Mouse (Mus musculus): ENCODE measurements around the gene Nmnat1. TPM values are rescaled to one million over a fixed set of nuclear protein-coding genes. Genes with fewer than 3 reads are reported as not detected.
A peak's percentile ranks its signal among the peaks of the same experiment; 100 is the strongest.
"Not testable (repeated sequence)": the region's sequence is repeated elsewhere in the genome, so short reads cannot be mapped to it uniquely, and the experiment has no call there.

The Nmnat1 gene
- total and polyA plus RNA-seq, 3 experiments = 10.4 to 15.2 (median 14.2) TPM

DNA sequence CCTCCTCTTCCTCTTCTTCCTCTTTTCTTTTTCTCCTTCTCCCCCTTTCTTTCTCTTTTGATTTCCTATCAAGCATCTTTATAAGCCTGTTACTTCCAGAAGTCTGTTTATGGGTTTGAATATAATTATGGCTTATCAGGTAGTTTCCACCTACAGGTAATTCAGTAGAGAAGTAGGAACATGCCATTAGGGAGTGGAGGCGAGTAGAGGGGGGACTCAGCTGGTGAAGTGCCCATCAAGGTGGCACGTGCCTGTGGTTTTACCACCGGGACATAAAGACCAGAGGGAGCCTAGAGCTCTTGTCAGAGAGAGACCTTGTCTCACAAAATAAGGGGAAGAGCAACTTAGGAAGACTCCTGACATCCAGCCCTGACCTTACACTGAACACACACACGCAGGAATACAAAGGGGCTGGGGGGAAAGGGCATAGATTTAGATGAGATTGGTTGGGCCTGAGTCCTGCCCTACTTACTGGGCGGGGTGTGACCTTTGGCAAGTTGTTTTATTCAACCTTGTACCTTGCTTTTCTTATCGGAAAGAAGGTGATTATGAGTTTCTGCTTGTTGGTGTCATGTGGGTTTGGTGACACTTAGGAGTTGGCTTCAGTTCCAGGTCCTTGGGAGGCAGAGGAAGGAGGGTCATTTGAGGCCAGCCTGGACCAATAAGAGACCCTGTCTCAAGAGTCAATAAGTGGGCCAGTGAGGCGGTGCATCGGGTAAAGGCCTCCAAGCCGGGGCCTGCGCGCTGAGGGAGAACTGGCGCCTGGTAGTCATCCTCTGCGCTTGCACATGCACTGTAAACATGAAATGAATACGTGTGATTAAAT, 4.6 kb upstream of the Nmnat1 start:
- DNase-seq = no peak

DNA sequence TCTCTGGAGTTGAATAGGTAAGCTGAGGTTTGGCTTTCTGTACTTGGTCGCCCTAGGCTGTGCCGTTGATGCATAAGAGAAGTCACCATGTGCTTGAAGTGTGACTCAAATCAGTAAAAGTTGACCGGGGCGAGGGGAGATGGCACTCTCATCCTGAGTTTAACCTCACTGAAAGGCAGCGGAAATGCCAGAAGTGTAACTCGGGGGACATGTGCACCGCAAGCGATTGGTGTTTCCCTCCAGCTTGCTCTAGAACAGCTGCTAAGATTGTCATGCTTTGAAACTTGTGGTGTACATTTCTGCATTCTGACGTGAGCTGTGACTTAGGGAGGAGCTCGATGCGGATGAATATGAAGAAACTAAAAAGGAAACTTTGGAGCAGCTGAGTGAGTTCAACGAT, 2.7 kb upstream of the Nmnat1 start:
- DNase-seq = no peak

DNA sequence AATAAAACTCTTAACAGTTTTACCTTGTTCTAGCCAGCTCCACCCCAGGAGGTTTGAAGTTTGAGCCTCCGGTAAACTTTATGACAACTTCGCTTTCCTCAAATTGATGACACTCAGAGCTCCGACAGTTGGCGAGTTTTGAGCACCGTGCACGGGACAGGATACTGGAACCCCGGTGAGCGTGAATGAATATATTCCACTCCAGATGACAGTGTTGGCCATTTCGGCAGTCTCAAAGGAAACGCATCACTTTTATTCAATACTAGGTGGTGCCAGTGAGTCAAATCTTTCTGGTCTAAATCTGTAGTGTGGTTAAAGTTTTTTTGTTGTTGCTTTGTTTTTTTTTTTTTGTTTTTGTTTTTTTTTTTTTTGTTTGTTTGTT, 814 bp upstream of the Nmnat1 start:
- peak; percentile 31 for DNase-seq

DNA sequence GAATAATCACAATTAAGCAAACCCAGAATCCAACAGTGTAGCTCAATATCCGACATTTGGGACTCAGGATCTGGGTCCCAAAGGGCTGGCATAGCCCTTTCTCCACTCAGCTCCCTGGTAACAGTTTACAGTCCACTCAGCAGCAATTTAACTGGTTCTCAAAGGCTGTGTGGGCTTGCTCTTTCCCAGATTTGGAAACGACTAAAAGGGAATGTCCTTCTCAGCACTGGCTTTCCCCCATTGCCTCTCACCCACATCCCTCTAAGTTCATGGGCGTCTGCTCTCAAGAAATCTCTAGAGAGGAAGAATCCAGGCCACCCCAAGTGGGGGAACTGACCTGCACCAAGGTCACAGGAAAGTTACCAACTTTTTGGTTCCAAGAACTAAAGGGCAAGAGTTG, 436 bp downstream of the Nmnat1 start:
- no peak for DNase-seq

DNA sequence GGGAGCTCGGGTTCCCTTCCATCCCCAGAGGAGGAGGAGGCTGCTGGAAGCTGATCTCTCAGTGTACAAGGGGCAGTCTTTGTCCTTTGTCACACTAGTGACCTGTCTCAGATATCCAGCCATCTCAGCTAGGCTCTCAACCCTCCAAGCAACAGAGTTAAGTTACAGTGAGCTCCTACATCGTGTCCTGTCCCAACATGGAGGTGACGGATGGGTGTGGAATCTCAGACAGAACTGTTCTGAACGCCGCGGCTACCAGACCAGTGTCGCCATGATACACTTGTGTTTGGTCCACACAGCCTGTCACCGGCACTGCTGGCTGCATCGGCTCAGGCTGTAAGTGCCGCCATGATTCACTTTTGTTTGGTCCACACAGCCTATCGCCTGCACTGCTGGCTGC, 7.9 kb downstream of the Nmnat1 start, which contains the start of gene Tmem274:
Tmem274 (plus strand) TSS at position 301 of the 400 bp plus-strand sequence.
- no peak for DNase-seq

DNA sequence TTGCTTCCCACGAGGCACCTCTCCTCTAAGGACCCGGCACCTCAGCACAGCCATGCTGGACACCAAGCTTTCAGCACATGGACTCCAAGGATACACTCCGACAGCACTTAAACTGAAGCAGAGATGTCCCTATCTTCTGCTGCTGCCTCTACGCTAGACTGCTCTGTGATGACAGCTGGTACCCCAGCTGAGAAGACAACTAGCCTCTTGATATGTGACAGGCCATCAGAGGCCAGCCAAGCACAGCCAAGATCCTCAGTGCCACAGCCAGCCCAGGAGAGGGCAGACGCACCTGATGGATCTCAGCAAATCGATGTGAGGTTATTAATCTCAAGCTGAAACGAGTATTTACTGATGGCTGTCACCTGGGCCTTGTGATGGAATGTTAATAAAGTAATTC, 9.9 kb downstream of the Nmnat1 start:
- no peak for DNase-seq

DNA sequence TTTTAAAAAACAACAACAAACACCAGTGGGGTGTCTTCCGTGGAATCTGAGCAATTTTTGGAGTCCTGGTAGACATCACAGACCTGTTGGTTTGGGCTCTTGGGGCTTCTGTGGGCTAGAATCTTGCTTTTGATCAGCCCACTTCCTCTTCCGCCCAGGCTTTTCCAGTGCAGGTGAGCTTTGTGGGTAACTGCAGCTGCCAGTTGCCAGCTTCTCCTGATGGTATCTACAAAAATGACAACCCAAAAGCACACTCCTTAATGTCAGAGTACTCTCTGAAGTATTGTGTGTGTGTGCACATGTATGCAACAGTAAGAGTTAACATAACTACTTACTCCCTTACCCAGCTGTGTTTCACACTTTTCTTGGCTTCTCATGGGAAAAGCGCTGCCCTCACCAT, 15.4 kb downstream of the Nmnat1 start:
- DNase-seq = no peak

DNA sequence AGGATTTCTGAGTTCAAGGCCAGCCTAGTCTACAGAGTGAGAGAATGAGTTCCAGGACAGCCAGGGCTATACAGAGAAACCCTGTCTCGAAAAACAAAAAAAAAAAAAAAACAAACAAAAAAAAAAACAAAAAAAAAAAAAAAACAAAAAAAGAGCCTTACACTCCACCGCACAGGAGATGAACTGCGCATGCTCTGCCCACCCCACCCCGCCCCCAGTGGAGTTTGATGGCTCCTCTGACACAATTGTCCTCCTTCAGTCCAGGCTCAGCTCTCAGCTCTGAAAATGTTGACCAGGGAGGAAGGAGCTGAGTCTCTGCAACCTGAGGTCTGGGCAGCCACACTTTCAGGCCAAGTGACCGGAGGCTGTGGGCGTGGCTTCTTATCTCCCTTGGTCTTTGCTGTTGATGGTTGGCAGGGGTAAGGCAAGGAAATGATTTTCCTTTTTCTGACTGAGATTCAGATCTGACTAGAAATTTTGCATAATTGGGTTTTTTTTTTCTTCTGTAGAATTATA, 21.5 kb downstream of the Nmnat1 start:
- DNase-seq = no peak

DNA sequence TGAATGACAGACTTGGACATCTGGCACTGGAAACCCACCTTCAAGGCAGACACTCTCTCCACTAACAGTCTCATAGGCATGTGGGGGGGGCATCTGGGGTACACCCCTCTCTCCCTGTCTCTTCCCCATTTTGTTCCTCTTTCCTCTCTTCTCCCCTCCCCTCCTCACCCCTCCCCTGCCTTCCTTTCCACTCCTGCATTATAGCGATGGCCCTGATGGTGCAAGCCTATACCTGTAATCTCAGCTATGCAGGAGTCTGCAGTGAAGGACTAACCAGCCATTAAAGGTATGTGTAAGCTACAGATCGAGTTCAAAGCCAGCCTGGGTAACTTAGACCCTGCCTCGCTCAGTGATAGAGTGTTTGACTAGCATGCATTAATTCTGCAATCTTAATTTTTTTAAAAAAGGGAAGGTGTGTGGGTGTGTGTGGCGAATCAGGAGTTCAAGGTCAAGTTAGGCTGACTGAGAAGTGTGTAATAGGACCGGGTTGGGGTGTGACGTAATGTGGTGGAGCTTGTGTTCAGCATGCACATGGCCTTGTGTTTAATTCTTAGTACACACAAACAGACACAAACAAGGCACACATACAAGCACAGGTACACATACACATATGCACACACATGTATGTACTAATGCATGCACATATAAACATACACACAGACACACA, 22.6 kb downstream of the Nmnat1 start:
- DNase-seq = peak; percentile 21

DNA sequence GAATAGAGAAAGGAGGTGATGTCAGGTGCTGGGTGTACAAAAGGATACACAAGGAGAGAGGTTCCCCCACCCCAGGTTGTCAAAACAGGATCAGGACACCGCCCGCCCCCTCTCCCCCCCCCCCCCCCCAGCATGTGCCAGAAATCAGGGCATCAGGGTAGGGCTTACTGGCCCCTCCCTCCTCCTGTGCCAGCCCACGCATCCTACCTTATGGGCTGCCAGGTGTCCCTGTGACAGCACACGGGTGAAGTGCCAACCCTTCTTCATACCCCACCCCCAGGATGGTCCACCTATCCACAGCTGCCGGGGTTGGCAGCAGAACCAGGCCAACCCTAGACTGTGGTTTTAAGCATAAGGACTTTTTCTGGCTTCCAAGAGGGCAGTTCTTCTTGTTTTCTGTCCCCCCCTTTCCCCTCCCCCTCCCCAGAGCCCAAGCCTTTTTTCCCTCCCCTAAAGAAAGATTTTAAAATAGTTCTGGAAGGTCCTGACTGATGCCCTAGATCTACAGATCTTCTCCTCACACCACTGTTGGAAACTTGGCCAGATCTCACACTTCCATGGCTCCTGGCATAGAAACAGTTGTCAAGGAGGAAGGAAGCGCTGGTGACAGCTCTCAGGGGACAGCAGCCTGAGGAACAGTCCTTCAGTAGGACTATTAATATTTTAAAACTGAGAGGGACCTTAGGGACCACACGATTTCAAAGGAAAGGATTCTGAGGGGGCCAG, 23.3 kb downstream of the Nmnat1 start:
- no peak for DNase-seq

DNA sequence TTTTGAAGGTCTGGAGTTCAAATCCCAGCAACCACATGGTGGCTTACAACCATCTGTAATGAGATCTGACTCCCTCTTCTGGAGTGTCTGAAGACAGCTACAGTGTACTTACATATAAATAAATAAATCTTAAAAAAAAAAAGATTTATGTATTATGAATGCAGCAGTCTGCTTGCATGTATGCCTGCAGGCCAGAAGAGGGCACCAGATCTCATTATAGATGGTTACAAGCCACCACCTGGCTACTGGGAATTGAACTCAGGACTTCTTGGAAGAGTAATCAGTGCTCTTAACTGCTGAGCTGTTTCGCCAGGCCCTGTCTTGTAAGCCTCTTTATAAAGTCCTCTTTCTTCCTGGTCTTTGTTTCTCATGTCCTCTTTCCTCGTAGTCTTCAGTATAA, 24.5 kb downstream of the Nmnat1 start:
- not testable (repeated sequence) for DNase-seq

DNA sequence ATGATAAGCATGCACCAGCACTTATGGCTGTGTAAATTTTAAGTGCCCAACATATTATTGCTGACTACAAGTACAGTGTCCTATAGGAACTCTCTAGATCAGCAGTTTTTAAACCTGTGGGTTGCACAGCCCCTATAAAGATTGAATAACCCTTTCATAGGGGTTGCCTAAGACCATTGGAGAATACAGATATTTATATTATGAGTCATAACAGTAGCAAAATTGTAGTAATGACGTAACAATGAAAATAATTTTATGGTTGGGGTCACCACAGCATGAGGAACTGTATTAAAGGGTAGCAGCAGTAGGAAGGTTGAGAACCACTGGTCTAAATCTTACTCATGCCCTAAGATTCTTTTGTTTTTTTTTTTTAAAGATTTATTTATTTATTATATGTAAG, 25.6 kb downstream of the Nmnat1 start:
- DNase-seq = no peak

DNA sequence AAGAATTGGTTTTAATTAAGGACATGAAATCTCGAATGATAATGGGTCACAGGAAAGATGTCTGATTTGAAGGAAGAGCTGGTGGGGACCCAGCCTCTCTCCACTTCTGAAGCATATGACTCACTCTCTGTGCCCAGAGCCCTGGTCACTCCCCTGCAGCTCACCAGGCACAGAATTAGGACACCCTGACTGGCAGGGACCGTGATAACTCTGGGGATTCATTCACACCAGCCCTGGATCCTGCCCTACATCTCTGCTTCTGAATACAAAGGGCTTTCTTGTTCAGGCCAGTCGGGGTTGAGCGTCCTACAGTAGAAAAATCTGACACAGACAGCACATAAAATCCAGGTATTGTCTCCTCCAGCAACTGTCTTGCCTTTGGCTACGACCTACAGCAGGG, 26.5 kb downstream of the Nmnat1 start:
- DNase-seq = peak; percentile 27

DNA sequence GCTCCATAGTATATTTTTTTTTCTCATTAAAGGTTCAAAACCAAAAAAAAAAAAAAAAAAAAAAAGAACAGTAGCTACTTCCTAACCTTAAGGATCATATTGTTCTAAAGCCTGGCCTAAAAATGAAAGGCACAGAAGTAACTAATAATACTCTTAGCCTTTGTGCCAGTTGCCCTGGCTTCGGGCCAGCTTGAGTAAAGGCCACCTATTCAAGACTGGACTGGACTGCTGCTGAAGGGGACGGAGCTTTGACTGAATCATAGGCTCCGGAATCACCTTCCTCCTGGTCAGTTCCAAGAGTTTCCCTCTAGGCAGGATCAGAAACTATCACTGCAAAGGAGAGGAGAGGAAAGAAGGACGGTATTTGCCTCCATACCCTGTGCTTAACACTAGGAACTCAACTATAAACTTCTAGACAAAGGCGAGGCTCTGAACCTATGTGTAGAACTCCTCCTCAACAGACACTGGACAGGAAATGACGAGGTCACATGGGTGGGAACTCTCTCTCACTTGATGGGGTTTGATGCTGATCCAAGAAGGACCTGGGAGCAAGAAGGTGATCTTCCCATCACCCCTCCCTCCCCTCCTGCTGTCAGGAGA, 27.1 kb downstream of the Nmnat1 start:
- DNase-seq = peak; percentile 81

DNA sequence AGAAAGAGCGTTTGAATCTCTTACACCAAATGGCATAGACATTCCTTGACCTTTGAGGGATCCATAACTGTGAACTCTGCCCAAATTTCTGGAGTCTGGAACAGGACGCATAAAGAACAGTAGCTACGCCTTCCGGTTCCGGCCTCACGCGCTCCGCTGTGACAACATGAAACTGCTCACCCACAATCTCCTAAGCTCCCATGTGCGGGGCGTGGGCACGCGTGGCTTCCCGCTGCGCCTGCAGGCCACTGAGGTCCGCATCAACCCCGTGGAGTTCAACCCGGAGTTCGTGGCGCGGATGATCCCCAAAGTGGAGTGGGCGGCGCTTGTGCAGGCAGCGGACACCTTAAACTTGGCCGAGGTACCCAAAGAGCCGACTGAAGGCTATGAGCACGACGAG, 27.8 kb downstream of the Nmnat1 start:
- not testable (repeated sequence) for DNase-seq

DNA sequence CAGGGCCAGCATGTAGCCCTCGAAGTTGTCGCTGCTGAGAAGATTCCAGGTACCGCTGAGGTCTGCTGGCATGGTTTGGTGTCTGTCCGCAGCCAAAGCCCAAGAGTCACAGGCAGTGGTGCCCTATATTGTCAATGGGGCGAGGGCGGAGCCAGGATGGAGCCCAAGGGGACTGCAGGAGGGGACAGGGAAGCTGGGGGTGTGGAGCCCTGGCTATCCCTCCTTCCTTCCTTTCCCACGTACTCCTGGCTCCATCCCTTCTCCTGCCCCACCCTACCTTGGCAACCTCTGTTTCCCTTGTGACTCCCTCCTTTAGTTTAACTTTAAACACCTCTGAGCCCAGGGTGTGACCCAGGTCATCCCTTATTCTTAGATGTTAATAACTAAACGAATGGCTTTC, 30.1 kb downstream of the Nmnat1 start, which contains the start of gene Rbp7:
Rbp7 (minus strand) TSS at position 100 of the 400 bp plus-strand sequence.
- no peak for DNase-seq

DNA sequence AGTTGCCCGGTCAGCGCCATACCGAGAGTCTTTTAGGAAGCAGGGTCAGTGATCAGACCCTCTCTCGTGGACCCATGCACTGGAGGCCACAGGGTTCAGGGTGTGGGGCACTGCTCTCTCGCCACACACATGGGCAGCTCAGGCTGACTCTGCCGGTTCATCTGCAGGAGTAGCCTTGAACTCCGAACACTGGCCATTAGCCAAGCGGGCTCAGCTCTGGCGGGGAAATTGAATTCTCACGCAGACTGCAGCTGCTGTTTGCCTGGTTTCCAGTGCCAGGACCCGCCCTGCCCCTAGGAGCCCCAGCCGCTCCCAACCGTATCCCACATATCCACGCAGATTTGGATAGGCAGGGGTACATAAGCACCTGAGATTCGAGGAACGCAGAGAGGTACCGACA, 30.7 kb downstream of the Nmnat1 start:
- DNase-seq = peak; percentile 71

DNA sequence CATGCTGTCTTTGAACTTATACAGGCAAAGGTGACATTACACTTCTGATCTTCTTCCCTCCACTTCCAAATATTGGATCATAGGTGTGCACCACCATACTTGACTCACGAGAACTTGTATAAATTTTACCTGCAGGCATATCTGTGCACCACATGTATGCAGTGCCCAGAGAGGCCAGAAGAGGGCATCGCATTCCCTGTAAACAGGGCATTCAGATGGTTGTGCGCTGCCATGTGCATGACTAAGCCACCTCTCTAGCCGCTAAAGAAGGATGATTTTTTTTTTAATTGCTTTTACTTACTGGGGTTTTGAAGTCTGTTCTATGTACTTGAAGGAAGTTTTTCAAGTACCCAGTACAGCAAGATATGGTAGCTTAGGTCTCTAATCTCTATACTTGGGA, 31.3 kb downstream of the Nmnat1 start:
- peak; percentile 48 for DNase-seq

DNA sequence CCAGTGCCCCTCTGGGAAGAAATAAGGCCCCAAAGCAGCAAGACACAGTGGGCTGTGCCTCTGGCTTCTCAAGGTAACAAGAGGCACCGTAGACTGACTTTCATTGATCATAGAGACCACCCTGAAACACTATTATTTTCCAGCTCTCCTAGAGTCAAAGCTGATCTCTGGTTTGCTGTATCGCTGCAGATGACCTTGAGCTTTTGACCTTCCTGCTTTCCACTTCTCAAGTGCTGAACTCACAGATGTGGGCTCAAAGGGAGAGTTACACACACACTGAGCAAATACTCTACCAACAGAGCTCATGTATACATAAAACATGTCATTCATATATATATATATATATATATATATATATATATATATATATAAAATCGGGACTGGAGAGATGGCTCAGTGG, 34.4 kb downstream of the Nmnat1 start:
- no peak for DNase-seq

DNA sequence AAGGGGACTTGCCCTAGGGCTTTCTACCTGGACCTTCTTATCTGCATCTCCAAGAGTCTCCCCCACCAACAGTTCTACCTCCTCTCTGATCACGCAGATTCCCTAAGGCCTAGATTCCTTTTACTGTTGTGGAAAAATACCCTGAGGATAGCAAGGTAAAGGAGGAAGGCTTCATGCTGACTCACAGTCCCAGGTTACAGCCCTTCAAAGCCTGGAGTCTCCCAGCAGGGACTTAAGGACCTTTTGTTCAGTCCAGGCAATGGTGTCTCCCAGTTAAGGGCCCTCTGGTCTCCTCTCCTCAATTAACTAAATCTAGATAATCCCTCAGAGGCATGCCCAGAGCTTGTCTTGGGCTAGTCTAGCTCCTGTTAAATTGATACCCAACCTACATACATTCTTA, 38.7 kb downstream of the Nmnat1 start:
- DNase-seq = no peak

DNA sequence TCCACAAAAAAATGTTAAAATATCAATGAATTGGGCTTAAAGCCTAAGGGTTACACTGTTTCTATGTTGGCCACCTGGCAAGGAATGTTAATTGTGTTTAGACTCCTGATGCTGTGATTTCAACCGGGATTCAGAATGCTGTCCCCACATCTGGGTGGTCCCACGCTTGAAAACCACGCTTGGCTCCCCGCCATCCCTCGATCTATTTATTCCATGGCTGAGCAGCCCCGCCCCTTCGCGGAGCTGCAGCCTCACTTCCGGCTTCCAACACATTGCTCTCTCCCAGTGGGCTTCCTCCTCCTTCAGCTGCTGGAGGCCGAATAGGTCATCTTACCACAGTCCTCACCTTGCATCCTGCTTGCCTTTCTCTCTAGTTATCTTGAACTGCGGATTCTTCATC, 39.1 kb downstream of the Nmnat1 start:
- DNase-seq = peak; percentile 24

All from adrenal gland, adult 2 months (tissue).